Mouse (Mus musculus): ENCODE results near the gene Ripk3. TPM values are rescaled to one million over a fixed set of nuclear protein-coding genes. Genes with fewer than 3 reads are reported as not detected.

Gene Ripk3
- polyA plus RNA-seq, 1 experiment = 0.39 TPM

DNA sequence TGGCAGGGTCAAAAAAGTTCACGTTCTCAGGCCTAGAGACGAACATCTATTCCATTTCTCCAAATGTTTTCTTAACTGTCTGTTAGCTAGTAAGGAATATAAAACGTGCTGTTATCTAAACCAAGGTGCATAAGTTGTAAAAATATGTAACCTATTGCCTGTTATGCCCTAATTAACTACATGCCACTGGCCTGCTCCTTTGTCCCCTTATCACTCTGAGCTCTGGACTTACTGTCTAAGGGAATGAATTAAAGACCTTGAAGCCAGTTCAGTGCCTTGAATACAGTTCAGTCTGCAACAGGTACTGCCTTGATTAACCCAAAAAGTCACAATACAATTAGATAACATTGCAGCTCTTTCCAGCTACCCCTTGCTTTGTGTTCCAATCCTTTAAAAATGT lies 53.3 kb downstream of the Ripk3 start:
- H3K4me1 ChIP-seq (ENCODE audit: control insufficient read depth, insufficient read depth, low read length) = no peaks in the 10 kb centered on the region
- no peak overlapping the region for H3K27ac ChIP-seq (ENCODE audit: insufficient read depth, low read length)
- TF ChIP-seq POLR2A (IDR thresholded peaks at IDR 0.05; ENCODE audit: borderline replicate concordance, insufficient read depth, low read length) = no peak
- TF ChIP-seq CTCF (IDR thresholded peaks at IDR 0.05; ENCODE audit: borderline replicate concordance, insufficient read depth, low read depth, low read length) = no peak
- WGBS = 82% methylated on average over 3 of the region's 3 CpGs
- no peaks in the 10 kb centered on the region for H3K27me3 ChIP-seq (ENCODE audit: control insufficient read depth, insufficient read depth, low read length)
- no peak overlapping the region for H3K4me3 ChIP-seq (replicated peaks; ENCODE audit: insufficient read depth, low read depth, low read length)
- DNase-seq = no peak

Other genes with a start within 250 kb of the Ripk3 start
- 44.8 and 49.3 TPM in 2 replicates for gene Pck2, start 248.6 kb downstream of the Ripk3 start, polyA plus RNA-seq (2012; rRNA removed)
- gene Dcaf11, start 228.9 kb downstream of the Ripk3 start, polyA plus RNA-seq (2012; rRNA removed) = 115 and 127 TPM in 2 replicates
- gene A730061H03Rik, start 228.5 kb downstream of the Ripk3 start, polyA plus RNA-seq (2012; rRNA removed) = 0.97 TPM in 2 replicates
- gene Fitm1, start 213.2 kb downstream of the Ripk3 start, polyA plus RNA-seq (2012; rRNA removed) = not detected in 2 replicates
- 38.4 and 40.7 TPM in 2 replicates for gene Psme1, start 210.7 kb downstream of the Ripk3 start, polyA plus RNA-seq (2012; rRNA removed)
- 90.9 and 92.8 TPM in 2 replicates for gene Emc9, start 203.6 kb downstream of the Ripk3 start, polyA plus RNA-seq (2012; rRNA removed)
- gene Psme2, start 197.8 kb downstream of the Ripk3 start, polyA plus RNA-seq (2012; rRNA removed) = 43.1 and 46.8 TPM in 2 replicates
- gene Rnf31, start 197.2 kb downstream of the Ripk3 start, polyA plus RNA-seq (2012; rRNA removed) = 31.1 and 32.9 TPM in 2 replicates
- 18.4 and 20.3 TPM in 2 replicates for gene Irf9, start 185.3 kb downstream of the Ripk3 start, polyA plus RNA-seq (2012; rRNA removed)
- 71.2 and 79.1 TPM in 2 replicates for gene Rec8, start 170.8 kb downstream of the Ripk3 start, polyA plus RNA-seq (2012; rRNA removed)
- 150 and 151 TPM in 2 replicates for gene Ipo4, start 152.9 kb downstream of the Ripk3 start, polyA plus RNA-seq (2012; rRNA removed)
- 4.9 and 5.6 TPM in 2 replicates for gene Gm49378, start 151.0 kb downstream of the Ripk3 start, polyA plus RNA-seq (2012; rRNA removed)
- gene Tm9sf1, start 145.1 kb downstream of the Ripk3 start, polyA plus RNA-seq (2012; rRNA removed) = 35.3 and 40.1 TPM in 2 replicates
- 0.40 and 0.61 TPM in 2 replicates for gene Tssk4, start 138.7 kb downstream of the Ripk3 start, polyA plus RNA-seq (2012; rRNA removed)
- gene Mdp1, start 128.4 kb downstream of the Ripk3 start, polyA plus RNA-seq (2012; rRNA removed) = 44.8 and 44.9 TPM in 2 replicates
- 29.2 and 29.6 TPM in 2 replicates for gene Gmpr2, start 116.9 kb downstream of the Ripk3 start, polyA plus RNA-seq (2012; rRNA removed)
- gene Nedd8, start 116.7 kb downstream of the Ripk3 start, polyA plus RNA-seq (2012; rRNA removed) = 414 and 434 TPM in 2 replicates
- 36.0 and 38.5 TPM in 2 replicates for gene Tinf2, start 107.0 kb downstream of the Ripk3 start, polyA plus RNA-seq (2012; rRNA removed)
- gene Tgm1, start 74.9 kb downstream of the Ripk3 start, polyA plus RNA-seq (2012; rRNA removed) = 0.07 and 0.08 TPM in 2 replicates
- gene Rabggta, start 66.6 kb downstream of the Ripk3 start, polyA plus RNA-seq (2012; rRNA removed) = 64.1 and 66.8 TPM in 2 replicates
- 113 and 122 TPM in 2 replicates for gene Dhrs1, start 43.2 kb downstream of the Ripk3 start, polyA plus RNA-seq (2012; rRNA removed)
- 10.7 and 10.8 TPM in 2 replicates for gene Nop9, start 43.2 kb downstream of the Ripk3 start, polyA plus RNA-seq (2012; rRNA removed)
- gene Cideb, start 30.4 kb downstream of the Ripk3 start, polyA plus RNA-seq (2012; rRNA removed) = 10.5 and 15.2 TPM in 2 replicates
- gene Ltb4r2, start 27.4 kb downstream of the Ripk3 start, polyA plus RNA-seq (2012; rRNA removed) = 0.07 and 0.08 TPM in 2 replicates
- gene Ltb4r1, start 22.9 kb downstream of the Ripk3 start, polyA plus RNA-seq (2012; rRNA removed) = 0.33 and 0.36 TPM in 2 replicates
- 4.0 and 4.1 TPM in 2 replicates for gene Adcy4, start 4.8 kb downstream of the Ripk3 start, polyA plus RNA-seq (2012; rRNA removed)
- gene Nfatc4, start 34.3 kb upstream of the Ripk3 start, polyA plus RNA-seq (2012; rRNA removed) = 1.5 and 1.7 TPM in 2 replicates
- gene Nynrin, start 65.1 kb upstream of the Ripk3 start, polyA plus RNA-seq (2012; rRNA removed) = 4.5 and 4.8 TPM in 2 replicates
- 534 and 635 TPM in 2 replicates for gene Cbln3, start 95.5 kb upstream of the Ripk3 start, polyA plus RNA-seq (2012; rRNA removed)
- gene Khnyn, start 96.1 kb upstream of the Ripk3 start, polyA plus RNA-seq (2012; rRNA removed) = 47.4 and 52.8 TPM in 2 replicates
- 214 and 218 TPM in 2 replicates for gene Sdr39u1, start 111.4 kb upstream of the Ripk3 start, polyA plus RNA-seq (2012; rRNA removed)
- gene Cma1, start 155.8 kb upstream of the Ripk3 start, polyA plus RNA-seq (2012; rRNA removed) = not detected in 2 replicates
- not detected in 2 replicates for gene Cma2, start 162.1 kb upstream of the Ripk3 start, polyA plus RNA-seq (2012; rRNA removed)
- not detected in 2 replicates for gene Mcpt1, start 229.1 kb upstream of the Ripk3 start, polyA plus RNA-seq (2012; rRNA removed)
- gene Mcpt9, start 241.6 kb upstream of the Ripk3 start, polyA plus RNA-seq (2012; rRNA removed) = not detected in 2 replicates